Mouse (Mus musculus): ENCODE results near the gene Ugt1a6b.
"Not testable (repeated sequence)": the region's sequence is repeated elsewhere in the genome, so short reads cannot be mapped to it uniquely, and the experiment has no call there.

GRCm38 (mm10) chr1:88066472-88067102 lies 36.5 kb upstream of the Ugt1a6b start:
- TF ChIP-seq CTCF, POLR2A (IDR thresholded peaks at IDR 0.05; ENCODE audit: extremely low read depth, insufficient read depth, low read length): not testable (repeated sequence)

Measured in cortical plate, adult 2 months (tissue).